Mouse (Mus musculus) large intestine, adult 2 months (tissue): ENCODE measurements around the gene Popdc3. TPM values are rescaled to one million over a fixed set of nuclear protein-coding genes. Genes with fewer than 3 reads are reported as not detected.
"Not testable (repeated sequence)": the region's sequence is repeated elsewhere in the genome, so short reads cannot be mapped to it uniquely, and the experiment has no call there.

Source experiments
- DNase-seq: peaks from one replicate; pipeline ENCODE4 v3.0.0-alpha.2; 2012; ENCODE audit warnings: low read depth, low spot score
- WGBS: fragments of 180-500 bp; shearing (Covaris S2); methylation state at CpG from one replicate; pipeline ENCODE4 v1.1.7; 2018; 5-methylcytosine and 5-hydroxymethylcytosine counted together
- polyA plus RNA-seq: library from polyadenylated mRNA; depleted of rRNA; stranded (reverse); fragments of >200 nt; gene quantifications from 2 replicates; pipeline ENCODE4 v1.2.3, GENCODE M21; 2012; rRNA removed

The Popdc3 gene
- polyA plus RNA-seq: 0.14 TPM in 1 of 2 replicates, not detected in the other

- DNase-seq: not testable (repeated sequence)
- 75% methylated on average over 2 of the region's 5 CpGs for WGBS
Measured at GRCm38 (mm10) chr10:45177798-45178197, at the start of gene Popdc3. TSS of gene Popdc3 (plus strand) at chr10:45178098.

GRCm38 (mm10) chr10:45129105-45129504 is 48.8 kb upstream of the Popdc3 start:
- 72% methylated on average over 11 of the region's 11 CpGs for WGBS
- DNase-seq: no peak

GRCm38 (mm10) chr10:45130004-45130403 is 47.9 kb upstream of the Popdc3 start:
- DNase-seq: no peak
- 74% methylated on average over 6 of the region's 6 CpGs for WGBS

GRCm38 (mm10) chr10:45132371-45132770 is 45.5 kb upstream of the Popdc3 start:
- 63% methylated on average over 4 of the region's 4 CpGs for WGBS
- DNase-seq: peak; percentile 25

DNA sequence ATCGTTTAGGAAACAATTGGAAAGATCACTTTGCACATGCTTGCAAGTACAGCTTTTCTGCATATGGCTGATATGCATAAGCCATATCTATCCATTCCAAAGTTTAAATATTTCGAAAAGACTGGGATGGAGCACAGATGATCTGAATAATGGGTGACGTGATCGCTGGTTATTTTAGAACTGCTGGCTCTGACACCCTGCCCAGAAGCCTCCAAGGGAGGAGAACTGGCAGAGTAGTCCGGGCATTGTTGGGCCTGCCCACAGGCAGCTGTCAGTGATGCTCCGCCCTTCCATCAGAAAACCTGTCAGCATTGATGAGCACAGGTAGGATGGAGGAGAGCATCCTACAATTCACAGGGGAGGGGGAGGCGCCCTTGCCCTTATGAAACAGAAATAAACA is 41.1 kb upstream of the Popdc3 start:
- DNase-seq: no peak
- 84% methylated on average over 7 of the region's 7 CpGs for WGBS

DNA sequence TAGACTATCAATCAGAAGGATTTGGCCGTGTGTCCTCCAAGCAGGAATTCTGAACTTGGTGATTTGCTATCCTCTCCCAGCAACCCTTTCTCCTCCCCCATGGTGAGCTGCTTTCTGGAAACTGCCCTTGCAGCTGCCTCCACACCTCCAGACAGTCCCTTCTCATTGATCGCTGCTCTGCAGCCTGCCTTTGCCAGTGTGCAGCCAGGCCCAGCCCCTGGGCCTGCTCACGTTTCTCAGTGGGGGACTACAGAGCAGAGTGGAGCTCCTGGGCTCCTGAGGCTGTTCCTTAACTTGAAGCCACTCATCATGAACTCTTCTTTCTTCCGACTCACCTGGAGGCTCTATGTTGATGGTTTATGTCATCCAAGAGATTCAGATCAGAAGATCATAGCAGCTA is 38.0 kb upstream of the Popdc3 start:
- DNase-seq: no peak
- WGBS: 82% methylated on average over 4 of the region's 4 CpGs

DNA sequence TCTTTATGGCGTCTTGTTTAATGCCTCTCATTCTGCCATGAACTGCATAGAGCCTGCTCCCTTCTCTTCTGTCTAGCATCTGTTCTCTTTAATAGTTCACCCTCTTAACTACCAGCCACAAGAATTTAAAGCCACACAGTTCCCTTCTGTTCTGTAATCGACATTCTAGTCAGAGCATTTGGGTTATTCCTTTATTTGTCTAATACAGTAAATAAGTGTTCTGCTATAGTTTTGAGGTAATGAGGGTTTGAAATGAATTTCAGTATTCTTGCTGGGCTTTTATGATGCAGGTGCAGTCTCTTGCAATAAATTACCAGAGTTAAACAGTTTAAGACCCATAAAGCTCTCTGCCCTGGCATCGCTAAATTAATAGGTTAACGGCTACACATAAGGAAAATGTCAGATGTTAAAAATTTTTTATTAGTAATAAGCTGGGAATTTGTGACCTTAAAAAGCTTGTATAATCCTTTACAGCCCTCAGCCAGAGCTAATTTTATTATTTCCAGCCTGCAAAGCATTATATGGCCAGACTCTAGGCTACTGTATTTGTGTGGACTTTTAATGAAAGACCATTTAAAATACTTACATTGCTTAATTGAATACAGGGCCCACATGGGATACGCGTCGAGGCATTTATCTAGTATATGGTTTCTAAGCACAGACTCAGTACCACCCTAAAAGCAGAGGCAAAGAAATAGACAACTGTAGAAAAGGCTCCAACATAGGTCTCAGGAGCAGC is 37.3 kb upstream of the Popdc3 start:
- WGBS: 74% methylated on average over 7 of the region's 7 CpGs
- DNase-seq: no peak

- WGBS: 89% methylated on average over 5 of the region's 5 CpGs
- DNase-seq: no peak
Measured at GRCm38 (mm10) chr10:45142359-45142758, 35.5 kb upstream of the Popdc3 start.

GRCm38 (mm10) chr10:45144038-45144817 is 33.7 kb upstream of the Popdc3 start:
- 96% methylated on average over 6 of the region's 6 CpGs for WGBS
- DNase-seq: no peak

DNA sequence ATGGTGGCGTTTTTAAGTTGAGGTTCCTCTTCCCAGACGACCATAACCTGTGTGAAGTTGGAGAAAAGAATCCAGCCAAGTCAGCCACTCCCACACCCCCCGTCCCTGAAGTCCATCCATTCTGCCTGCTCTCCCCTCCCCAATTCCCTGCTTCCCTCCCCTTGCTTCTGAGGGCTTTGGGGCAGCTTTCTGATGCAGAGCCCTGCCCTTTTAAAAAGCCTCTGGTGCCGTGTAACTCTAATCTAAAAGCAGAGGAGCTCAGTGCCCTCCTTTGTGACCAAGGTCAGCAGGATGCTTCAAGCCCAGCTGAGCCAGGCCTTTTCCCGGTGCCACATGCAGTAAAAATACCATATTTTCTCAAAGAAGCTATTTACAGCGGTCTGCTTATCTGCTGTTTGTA is 31.1 kb upstream of the Popdc3 start:
- no peak for DNase-seq
- WGBS: 55% methylated on average over 6 of the region's 6 CpGs

DNA sequence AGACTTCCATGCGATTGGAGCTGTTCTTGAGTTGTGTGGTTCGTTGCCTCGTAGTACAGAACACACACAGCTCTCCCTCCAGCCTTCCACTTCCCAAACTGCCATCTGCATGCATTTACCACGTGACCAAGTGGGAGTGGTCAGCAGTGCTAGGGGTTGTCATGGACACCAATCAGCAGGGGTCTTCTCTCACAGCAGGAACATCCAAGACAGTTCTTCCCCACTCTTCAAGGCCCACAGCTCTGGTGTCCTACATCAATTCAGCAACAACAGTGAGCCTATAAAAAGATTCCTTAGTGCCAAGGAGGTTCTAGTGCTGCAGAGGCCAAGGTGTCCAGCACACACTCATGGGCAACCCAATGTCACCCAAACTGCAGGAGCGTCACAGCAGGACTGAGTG is 26.8 kb upstream of the Popdc3 start:
- 82% methylated on average over 5 of the region's 5 CpGs for WGBS
- DNase-seq: no peak

GRCm38 (mm10) chr10:45151771-45152692 is 25.9 kb upstream of the Popdc3 start:
- 92% methylated on average over 12 of the region's 12 CpGs for WGBS
- DNase-seq: no peak

DNA sequence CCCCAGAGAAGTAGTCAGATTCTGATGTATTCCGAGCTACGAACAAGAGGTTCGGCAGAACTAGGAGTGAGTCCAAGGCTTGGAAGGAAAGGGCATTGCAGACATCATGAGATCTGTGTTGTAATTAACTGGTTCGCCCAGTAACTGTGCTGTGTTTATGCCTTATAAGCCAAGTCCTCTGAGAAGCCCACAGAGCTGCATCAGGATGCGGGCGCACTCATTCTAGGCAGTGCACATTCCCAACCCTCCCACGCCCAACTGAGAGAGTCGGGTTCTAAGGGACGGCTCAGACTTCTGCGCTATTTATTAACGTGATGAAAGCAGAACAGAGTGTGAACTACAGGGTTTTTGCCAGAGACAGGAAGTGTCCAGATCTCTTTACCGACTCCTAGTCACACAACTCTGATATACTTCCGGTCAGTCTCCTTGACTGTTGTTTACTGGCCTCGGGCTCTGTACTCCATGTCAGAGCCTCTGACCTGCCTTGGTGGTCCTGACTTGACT is 23.3 kb upstream of the Popdc3 start:
- WGBS: 89% methylated on average over 14 of the region's 14 CpGs
- no peak for DNase-seq

- 93% methylated on average over 8 of the region's 8 CpGs for WGBS
- no peak for DNase-seq
Measured at GRCm38 (mm10) chr10:45165851-45166250, 12.0 kb upstream of the Popdc3 start.

DNA sequence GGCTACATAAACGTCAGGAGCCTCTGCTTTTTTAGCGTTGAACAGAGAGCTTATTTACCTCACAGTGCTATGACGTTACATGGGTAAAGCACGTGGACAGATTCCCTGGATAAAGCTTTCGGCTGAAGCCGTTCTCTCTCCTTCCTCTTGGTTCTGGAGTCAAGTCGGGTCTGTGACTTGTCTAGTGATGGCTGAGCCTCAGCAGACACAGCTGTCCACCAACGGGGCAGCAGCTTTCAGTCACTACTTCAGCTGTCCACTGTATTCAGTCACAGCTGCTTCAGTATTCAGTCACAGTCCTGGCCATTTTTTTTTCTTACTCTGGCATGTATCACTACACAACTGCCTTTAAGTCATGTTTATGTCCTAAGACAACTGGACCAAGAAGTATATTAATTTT is 4.0 kb upstream of the Popdc3 start:
- WGBS: 63% methylated on average over 8 of the region's 8 CpGs

GRCm38 (mm10) chr10:45174345-45174744 is 3.6 kb upstream of the Popdc3 start:
- 54% methylated on average over 3 of the region's 3 CpGs for WGBS
- DNase-seq: no peak

More for the DNA sequence above, 4.0 kb upstream of the Popdc3 start:
- no peak for DNase-seq

- 92% methylated on average over 4 of the region's 4 CpGs for WGBS
- no peak for DNase-seq
Measured at GRCm38 (mm10) chr10:45180677-45181326, 2.9 kb downstream of the Popdc3 start.

GRCm38 (mm10) chr10:45181344-45181743 is 3.4 kb downstream of the Popdc3 start:
- WGBS: 78% methylated on average over 3 of the region's 3 CpGs

GRCm38 (mm10) chr10:45185457-45185856 is 7.6 kb downstream of the Popdc3 start:
- 91% methylated on average over 2 of the region's 2 CpGs for WGBS
- no peak for DNase-seq

More at GRCm38 (mm10) chr10:45181344-45181743, 3.4 kb downstream of the Popdc3 start:
- no peak for DNase-seq
